Mouse (Mus musculus): ENCODE data around the gene Acp2. TPM values are rescaled to one million over a fixed set of nuclear protein-coding genes. Genes with fewer than 3 reads are reported as not detected.

Acp2 gene
- polyA plus RNA-seq, 1 experiment = 16.9 TPM

GRCm38 (mm10) chr2:91175490-91175889, 27.2 kb upstream of the Acp2 start:
- no peak for TF ChIP-seq USF1 (IDR thresholded peaks at IDR 0.05; ENCODE audit: low read depth)
- no peak for TF ChIP-seq MYOD1 (IDR thresholded peaks at IDR 0.05; ENCODE audit: control insufficient read depth in 1 of 3, insufficient read length in 2 of 3, low read depth in 2 of 3)
- TF ChIP-seq TCF12 (IDR thresholded peaks at IDR 0.05; ENCODE audit: insufficient read depth, poor library complexity, severe bottlenecking) = no peak
- no peak for TF ChIP-seq MYOG (IDR thresholded peaks at IDR 0.05; ENCODE audit: control insufficient read depth in 1 of 3, insufficient read depth in 1 of 3, insufficient read length in 2 of 3, low read depth in 2 of 3)
- TF ChIP-seq SRF (IDR thresholded peaks at IDR 0.05; ENCODE audit: control insufficient read depth, insufficient read length, low read depth) = no peak
- TF ChIP-seq E2F4 (IDR thresholded peaks at IDR 0.05; ENCODE audit: insufficient read depth) = no peak
- no peak for TF ChIP-seq TCF3 (IDR thresholded peaks at IDR 0.05; ENCODE audit: insufficient read length, low read depth)
- no peak overlapping the region for H3ac ChIP-seq (ENCODE audit: control insufficient read depth, insufficient read length)
- H3K4me3 ChIP-seq = no peak overlapping the region
- H3K4me2 ChIP-seq (ENCODE audit: low read depth) = no peak overlapping the region
- H3K27me3 ChIP-seq (ENCODE audit: control insufficient read depth, insufficient read depth, insufficient read length) = no peaks in the 10 kb centered on the region
- no peaks in the 10 kb centered on the region for H3K36me3 ChIP-seq (ENCODE audit: control insufficient read depth, insufficient read depth)
- H3K79me2 ChIP-seq (ENCODE audit: control insufficient read depth, insufficient read depth) = no peaks in the 10 kb centered on the region

- H3K27me3 ChIP-seq (ENCODE audit: control insufficient read depth, insufficient read depth, insufficient read length) = no peaks in the 10 kb centered on the region
- no peak overlapping the region for H3K4me2 ChIP-seq (ENCODE audit: low read depth)
- no peak overlapping the region for H3ac ChIP-seq (ENCODE audit: control insufficient read depth, insufficient read length)
- TF ChIP-seq MAX (IDR thresholded peaks at IDR 0.05; ENCODE audit: low read depth) (no peak), SRF (IDR thresholded peaks at IDR 0.05; ENCODE audit: control insufficient read depth, insufficient read length, low read depth) (no peak), CEBPB (IDR thresholded peaks at IDR 0.05; ENCODE audit: insufficient read depth, poor library complexity, severe bottlenecking) (no peak), REST (IDR thresholded peaks at IDR 0.05; ENCODE audit: insufficient read depth, insufficient read length) (no peak), MYOG (IDR thresholded peaks at IDR 0.05; ENCODE audit: control insufficient read depth in 1 of 3, insufficient read depth in 1 of 3, insufficient read length in 2 of 3, low read depth in 2 of 3) (no peak), TCF12 (IDR thresholded peaks at IDR 0.05; ENCODE audit: insufficient read depth, poor library complexity, severe bottlenecking) (no peak), MYOD1 (IDR thresholded peaks at IDR 0.05; ENCODE audit: control insufficient read depth in 1 of 3, insufficient read length in 2 of 3, low read depth in 2 of 3) (no peak), TCF3 (IDR thresholded peaks at IDR 0.05; ENCODE audit: insufficient read length, low read depth) (no peak), USF1 (IDR thresholded peaks at IDR 0.05; ENCODE audit: low read depth) (no peak)
- H3K36me3 ChIP-seq (ENCODE audit: control insufficient read depth, insufficient read depth) = no peaks in the 10 kb centered on the region
- no peaks in the 10 kb centered on the region for H3K79me2 ChIP-seq (ENCODE audit: control insufficient read depth, insufficient read depth)
- no peak overlapping the region for H3K4me3 ChIP-seq
These were observed 26.5 kb upstream of the Acp2 start for GRCm38 (mm10) chr2:91176234-91176633.

GRCm38 (mm10) chr2:91179825-91180224, 22.9 kb upstream of the Acp2 start:
- Histone ChIP-seq H3K79me2 (ENCODE audit: control insufficient read depth, insufficient read depth) (peaks cover 6% of the 10 kb centered on the region), H3K27me3 (ENCODE audit: control insufficient read depth, insufficient read depth, insufficient read length) (no peaks in the 10 kb centered on the region), H3ac (ENCODE audit: control insufficient read depth, insufficient read length) (no peak overlapping the region), H3K4me2 (ENCODE audit: low read depth) (no peak overlapping the region), H3K36me3 (ENCODE audit: control insufficient read depth, insufficient read depth) (no peaks in the 10 kb centered on the region), H3K4me3 (no peak overlapping the region)
- TF ChIP-seq MAX (IDR thresholded peaks at IDR 0.05; ENCODE audit: low read depth) (no peak), REST (IDR thresholded peaks at IDR 0.05; ENCODE audit: insufficient read depth, insufficient read length) (peak; percentile 71), MYOG (IDR thresholded peaks at IDR 0.05; ENCODE audit: control insufficient read depth in 1 of 3, insufficient read depth in 1 of 3, insufficient read length in 2 of 3, low read depth in 2 of 3) (peak in 1 of 3 experiments; percentile 3), MYOD1 (IDR thresholded peaks at IDR 0.05; ENCODE audit: control insufficient read depth in 1 of 3, insufficient read length in 2 of 3, low read depth in 2 of 3) (peak in 2 of 3 experiments; percentile 9 to 10), CEBPB (IDR thresholded peaks at IDR 0.05; ENCODE audit: insufficient read depth, poor library complexity, severe bottlenecking) (no peak)

- TF ChIP-seq MYOD1 (IDR thresholded peaks at IDR 0.05; ENCODE audit: control insufficient read depth in 1 of 3, insufficient read length in 2 of 3, low read depth in 2 of 3) (peak in 1 of 3 experiments; percentile 32), MYOG (IDR thresholded peaks at IDR 0.05; ENCODE audit: control insufficient read depth in 1 of 3, insufficient read depth in 1 of 3, insufficient read length in 2 of 3, low read depth in 2 of 3) (peak in 1 of 3 experiments; percentile 23), TCF12 (IDR thresholded peaks at IDR 0.05; ENCODE audit: insufficient read depth, poor library complexity, severe bottlenecking) (no peak)
- H3K27me3 ChIP-seq (ENCODE audit: control insufficient read depth, insufficient read depth, insufficient read length) = no peaks in the 10 kb centered on the region
- H3ac ChIP-seq (ENCODE audit: control insufficient read depth, insufficient read length) = no peak overlapping the region
- no peak overlapping the region for H3K4me3 ChIP-seq
- no peak overlapping the region for H3K4me2 ChIP-seq (ENCODE audit: low read depth)
- no peaks in the 10 kb centered on the region for H3K36me3 ChIP-seq (ENCODE audit: control insufficient read depth, insufficient read depth)
- H3K79me2 ChIP-seq (ENCODE audit: control insufficient read depth, insufficient read depth) = peaks cover 6% of the 10 kb centered on the region
These were observed 22.0 kb upstream of the Acp2 start for GRCm38 (mm10) chr2:91180706-91181105.

- no peaks in the 10 kb centered on the region for H3K27me3 ChIP-seq (ENCODE audit: control insufficient read depth, insufficient read depth, insufficient read length)
- no peak for TF ChIP-seq POLR2A (IDR thresholded peaks at IDR 0.05; ENCODE audit: insufficient read length, low read depth)
- TF ChIP-seq CEBPB (IDR thresholded peaks at IDR 0.05; ENCODE audit: insufficient read depth, poor library complexity, severe bottlenecking) = no peak
- TF ChIP-seq TCF3 (IDR thresholded peaks at IDR 0.05; ENCODE audit: insufficient read length, low read depth) = no peak
- no peak for TF ChIP-seq E2F4 (IDR thresholded peaks at IDR 0.05; ENCODE audit: insufficient read depth)
- no peak for TF ChIP-seq REST (IDR thresholded peaks at IDR 0.05; ENCODE audit: insufficient read depth, insufficient read length)
- TF ChIP-seq USF1 (IDR thresholded peaks at IDR 0.05; ENCODE audit: low read depth) = no peak
- H3K79me2 ChIP-seq (ENCODE audit: control insufficient read depth, insufficient read depth) = peaks cover 6% of the 10 kb centered on the region
- peak overlapping the region; percentile 42 for H3K4me3 ChIP-seq
- no peaks in the 10 kb centered on the region for H3K36me3 ChIP-seq (ENCODE audit: control insufficient read depth, insufficient read depth)
- H3K4me2 ChIP-seq (ENCODE audit: low read depth) = peak overlapping the region; percentile 95
- H3ac ChIP-seq (ENCODE audit: control insufficient read depth, insufficient read length) = peak overlapping the region; percentile 28
These were observed 20.7 kb upstream of the Acp2 start for GRCm38 (mm10) chr2:91182016-91182404.
